Mouse (Mus musculus) midbrain, embryonic 14.5 days (tissue): ENCODE results near the gene Cyp4f14. TPM values are rescaled to one million over a fixed set of nuclear protein-coding genes. Genes with fewer than 3 reads are reported as not detected.

Experiments used
- ATAC-seq: fragments of 200-750 bp; cut with Nextera tagmentation; 2 replicates; pipeline ENCODE4 v1.8.0; 2017; ENCODE audit warnings: moderate number of reproducible peaks, moderate library complexity; ENCODE audit not compliant: low FRiP score, low TSS enrichment
- DNase-seq: peaks from one replicate; pipeline ENCODE4 v3.0.0-alpha.2; 2015
- H3K27ac ChIP-seq: fragments of 300-500 bp; sonication (generic); replicated peaks from 2 replicates; pipeline ENCODE4 v1.5.1; 2014; ENCODE audit warnings: mild to moderate bottlenecking, low read depth, low read length, moderate library complexity
- H3K27me3 ChIP-seq: fragments of 300-500 bp; sonication (generic); 2 replicates; pipeline ENCODE4 v1.6.1; 2014; ENCODE audit warnings: low read length, control low read depth, mixed read lengths; ENCODE audit not compliant: control insufficient read depth, insufficient read depth
- H3K36me3 ChIP-seq: fragments of 300-500 bp; sonication (generic); 2 replicates; pipeline ENCODE4 v1.6.1; 2014; ENCODE audit warnings: low read length, control low read depth; ENCODE audit not compliant: control insufficient read depth, insufficient read depth
- H3K4me1 ChIP-seq: fragments of 300-500 bp; sonication (generic); 2 replicates; pipeline ENCODE4 v1.6.1; 2014; ENCODE audit warnings: mild to moderate bottlenecking, antibody characterized with exemption, low read length, control low read depth; ENCODE audit not compliant: control insufficient read depth, insufficient read depth
- H3K4me2 ChIP-seq: fragments of 300-500 bp; sonication (generic); 2 replicates; pipeline ENCODE4 v1.6.1; 2014; ENCODE audit warnings: mild to moderate bottlenecking, low read length, moderate library complexity
- H3K4me3 ChIP-seq: fragments of 300-500 bp; sonication (generic); replicated peaks from 2 replicates; pipeline ENCODE4 v1.5.1; 2014; ENCODE audit warnings: low read depth, low read length
- H3K9ac ChIP-seq: fragments of 300-500 bp; sonication (generic); replicated peaks from 2 replicates; pipeline ENCODE4 v1.6.1; 2014; ENCODE audit warnings: mild to moderate bottlenecking, low read length, moderate library complexity
- H3K9me3 ChIP-seq: fragments of 300-500 bp; sonication (generic); 2 replicates; pipeline ENCODE4 v1.6.1; 2016; ENCODE audit warnings: low read length, control low read depth, mixed read lengths; ENCODE audit not compliant: control insufficient read depth
- WGBS: fragments of 180-500 bp; shearing (Covaris S2); extraction: QIAGEN DNeasy Blood & Tissue Kit; methylation state at CpG from one replicate; pipeline ENCODE4 v1.1.7; 2014; 5-methylcytosine and 5-hydroxymethylcytosine counted together
- polyA plus RNA-seq: library from polyadenylated mRNA; unstranded; fragments of >200 nt; fragmentation: Nextera tagmentation; extraction: Ambion mirVana; gene quantifications from 2 replicates; pipeline ENCODE4 v1.2.1, GENCODE M21; 2014

The Cyp4f14 gene
- polyA plus RNA-seq, 1 experiment from 2014 or later: not detected

DNA sequence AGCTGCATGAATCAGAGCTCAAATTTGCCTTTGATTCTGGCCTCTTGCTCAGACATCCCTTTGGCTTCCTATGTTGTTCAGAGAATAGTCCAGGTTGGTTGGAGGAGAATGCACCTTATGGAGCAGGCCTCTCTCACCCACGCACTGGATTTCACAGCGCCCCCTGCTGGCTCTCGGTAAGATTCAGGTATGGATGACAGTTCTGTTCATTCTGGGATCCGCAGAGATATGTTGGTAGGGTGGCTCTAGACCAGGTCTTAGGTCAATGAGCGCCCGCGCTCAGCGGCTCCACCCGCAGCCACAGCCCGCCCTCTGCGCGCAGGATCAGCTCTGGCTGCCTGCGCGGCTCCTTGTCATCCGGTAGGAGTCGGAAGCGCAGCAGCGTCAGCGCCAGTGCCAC, 11.9 kb downstream of the Cyp4f14 start:
- H3K9ac ChIP-seq: no peak overlapping the region; the same call in 1 of the 2 replicates
- no peaks in the 10 kb centered on the region for H3K36me3 ChIP-seq
- peak overlapping the region; percentile 41 for H3K4me2 ChIP-seq
- H3K4me3 ChIP-seq: 0 out of 2 replicates have a peak overlapping the region, but pooled peaks have one; percentile 14
- WGBS: 10% methylated on average over 19 of the region's 19 CpGs
- no peaks in the 10 kb centered on the region for H3K4me1 ChIP-seq
- no peaks in the 10 kb centered on the region for H3K27me3 ChIP-seq
- no peak overlapping the region for H3K27ac ChIP-seq
- no peak for ATAC-seq
- H3K9me3 ChIP-seq: no peaks in the 10 kb centered on the region
- peak; percentile 77 for DNase-seq

DNA sequence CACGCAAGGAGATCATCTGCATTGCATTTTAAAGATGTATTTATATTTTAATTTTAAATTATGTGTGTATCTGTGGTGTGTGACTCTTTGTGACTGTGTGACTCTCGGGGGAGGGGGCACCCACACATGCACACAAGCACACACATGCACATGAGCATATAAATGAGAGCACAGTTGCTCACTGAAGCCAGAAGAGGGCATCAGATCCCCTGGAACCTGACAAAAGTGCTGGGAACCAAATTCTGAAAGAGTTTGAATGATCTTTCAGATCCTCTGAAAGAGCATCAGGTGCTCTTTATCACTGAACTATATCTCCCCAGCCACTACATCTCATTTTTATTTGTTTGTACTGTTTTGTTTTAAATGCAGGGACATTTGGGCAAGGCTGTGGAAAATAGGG, 12.7 kb downstream of the Cyp4f14 start:
- Histone ChIP-seq H3K27ac (no peak overlapping the region), H3K9ac (no peak overlapping the region), H3K4me3 (no peak overlapping the region), H3K4me2 (no peak overlapping the region), H3K27me3 (no peaks in the 10 kb centered on the region), H3K4me1 (no peaks in the 10 kb centered on the region), H3K36me3 (no peaks in the 10 kb centered on the region), H3K9me3 (no peaks in the 10 kb centered on the region)
- WGBS: 69% methylated on average over 2 of the region's 2 CpGs
- ATAC-seq (no peak), DNase-seq (peak; percentile 20)

DNA sequence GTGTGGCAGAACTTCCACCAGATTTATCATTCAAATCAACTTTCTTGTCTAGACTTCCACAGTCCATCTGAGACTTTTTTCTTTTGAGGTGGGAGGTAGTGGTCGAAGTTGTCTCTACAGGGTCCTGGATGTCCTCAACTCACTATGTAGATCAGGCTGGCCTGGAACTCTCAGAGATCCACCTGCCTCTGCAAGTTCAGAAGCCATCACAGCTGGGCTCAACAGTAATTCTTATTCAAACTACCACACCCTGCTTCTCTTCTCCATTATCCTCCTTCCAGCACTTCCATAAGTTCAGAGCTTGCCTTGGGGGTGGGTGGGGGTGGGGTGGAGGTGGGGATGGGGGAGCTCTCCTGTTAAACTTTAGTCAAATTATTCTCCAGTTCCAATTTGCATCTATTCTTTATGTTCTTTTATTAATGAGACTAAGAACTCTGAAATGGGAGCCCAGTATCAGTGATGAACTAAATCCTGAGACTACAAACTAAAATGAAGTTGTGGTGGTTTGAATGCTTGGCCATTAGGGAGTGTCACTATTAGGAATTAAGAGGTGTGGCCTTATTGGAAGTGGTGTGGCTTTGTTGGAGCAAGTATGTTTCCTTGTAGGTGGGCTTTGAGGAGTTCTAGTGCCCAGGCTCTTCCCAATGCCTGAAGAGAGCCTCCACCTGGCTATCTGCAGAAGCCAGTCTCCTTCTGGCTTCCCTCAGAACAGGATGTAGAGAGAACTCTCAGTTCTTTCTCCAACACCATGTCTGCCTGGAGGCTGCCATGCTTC, 15.2 kb downstream of the Cyp4f14 start:
- Histone ChIP-seq H3K4me1 (no peaks in the 10 kb centered on the region), H3K9ac (no peak overlapping the region), H3K4me2 (no peak overlapping the region), H3K9me3 (no peaks in the 10 kb centered on the region), H3K4me3 (no peak overlapping the region), H3K27me3 (no peaks in the 10 kb centered on the region), H3K27ac (no peak overlapping the region), H3K36me3 (no peaks in the 10 kb centered on the region)
- ATAC-seq (no peak), DNase-seq (no peak)
- WGBS: 52% methylated on average over 1 of the region's 1 CpGs

DNA sequence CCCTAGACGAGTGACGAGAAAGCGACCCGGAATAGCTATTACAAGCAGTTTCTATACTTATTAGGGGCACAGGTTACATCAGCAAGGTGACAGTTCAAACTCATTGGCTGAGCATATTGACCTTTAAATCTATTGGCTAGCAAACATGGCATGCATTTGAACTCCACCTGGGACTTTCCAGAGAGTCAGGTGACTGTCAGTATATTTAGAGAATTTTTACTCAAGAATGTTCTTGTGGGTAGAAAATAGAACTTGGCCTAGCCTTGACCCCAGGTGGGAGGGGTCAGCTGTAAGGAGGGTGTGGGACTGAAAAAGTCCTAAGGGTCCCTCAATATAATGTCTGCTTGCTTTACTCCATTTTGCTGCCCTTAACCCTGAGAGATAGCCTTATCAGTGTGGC, 21.7 kb downstream of the Cyp4f14 start:
- DNase-seq: no peak
- no peak for ATAC-seq
- no peak overlapping the region for H3K9ac ChIP-seq
- H3K27ac ChIP-seq: no peak overlapping the region
- 93% methylated on average over 4 of the region's 4 CpGs for WGBS
- H3K4me1 ChIP-seq: peaks cover 5% of the 10 kb centered on the region
- H3K4me2 ChIP-seq: no peak overlapping the region
- H3K36me3 ChIP-seq: no peaks in the 10 kb centered on the region
- H3K4me3 ChIP-seq: no peak overlapping the region
- no peaks in the 10 kb centered on the region for H3K9me3 ChIP-seq
- H3K27me3 ChIP-seq: no peaks in the 10 kb centered on the region

DNA sequence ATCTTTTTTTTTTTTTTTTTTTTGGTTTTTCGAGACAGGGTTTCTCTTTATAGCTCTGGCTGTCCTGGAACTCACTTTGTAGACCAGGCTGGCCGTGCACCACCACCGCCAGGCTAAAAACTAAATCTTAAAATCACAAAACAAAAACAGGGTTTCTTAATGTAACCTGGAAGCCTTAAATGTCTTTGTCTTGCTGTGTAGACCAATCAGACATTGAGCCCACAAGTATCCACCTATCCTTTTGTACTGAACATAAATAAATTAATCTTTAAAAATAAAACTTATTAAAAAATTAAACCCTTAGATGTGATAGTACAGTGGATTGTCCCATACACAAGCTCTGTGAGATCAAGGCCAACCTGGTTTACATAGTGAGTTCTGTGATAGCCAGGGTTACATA, 23.2 kb downstream of the Cyp4f14 start:
- Histone ChIP-seq H3K4me2 (no peak overlapping the region), H3K4me1 (peaks cover 11% of the 10 kb centered on the region), H3K27ac (no peak overlapping the region), H3K27me3 (no peaks in the 10 kb centered on the region), H3K4me3 (no peak overlapping the region), H3K9ac (no peak overlapping the region), H3K36me3 (no peaks in the 10 kb centered on the region), H3K9me3 (no peaks in the 10 kb centered on the region)
- 80% methylated on average over 3 of the region's 3 CpGs for WGBS
- ATAC-seq: no peak
- DNase-seq: no peak

DNA sequence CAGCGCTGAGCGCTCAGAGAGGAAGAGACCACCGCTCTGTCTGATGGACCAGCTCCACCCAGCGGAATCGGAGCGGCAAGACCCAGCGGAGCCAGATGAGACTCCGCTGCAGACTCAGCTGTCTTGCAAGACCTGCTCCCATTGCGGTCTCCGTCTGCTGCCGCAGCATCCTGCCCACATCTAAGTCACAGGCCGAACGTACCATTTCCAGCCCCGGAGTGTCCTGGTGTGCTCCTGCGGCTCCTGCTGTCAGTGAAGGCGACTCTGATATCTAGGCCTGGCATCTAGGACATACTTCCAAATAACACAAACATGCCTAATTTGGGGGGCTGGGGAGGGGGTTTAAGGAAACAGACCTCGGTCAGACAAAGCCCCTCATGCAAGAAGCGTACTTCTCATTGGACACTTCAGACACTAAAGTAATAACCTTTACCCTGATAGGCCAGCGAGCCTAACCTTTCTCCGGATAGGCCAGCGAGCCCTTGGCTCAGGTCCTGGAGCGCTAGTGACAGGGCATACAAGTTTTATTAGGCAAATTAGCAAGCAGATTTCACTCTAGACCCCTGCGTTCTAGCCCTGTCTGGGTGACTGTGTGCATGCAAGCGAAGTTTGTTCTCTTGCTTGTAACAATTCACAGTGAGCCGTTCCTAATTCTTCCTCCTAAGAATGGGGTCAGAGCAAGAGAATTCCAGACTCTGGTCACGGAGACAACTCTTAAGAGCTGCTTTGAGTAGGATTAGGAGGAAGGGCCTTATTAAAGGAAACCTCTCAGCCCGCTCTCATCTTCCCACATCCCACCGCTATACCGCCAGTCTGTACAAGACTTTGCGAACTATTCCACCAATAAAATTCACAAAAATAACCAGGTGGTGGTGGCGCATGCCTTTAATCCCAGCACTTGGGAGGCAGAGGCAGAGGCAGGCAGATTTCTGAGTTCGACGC, 25.6 kb downstream of the Cyp4f14 start, which contains the start of gene Zfp870:
Gene Zfp870, minus strand, starts transcription at position 404 of the 942 bp plus-strand sequence.
- H3K27me3 ChIP-seq: no peaks in the 10 kb centered on the region
- no peaks in the 10 kb centered on the region for H3K36me3 ChIP-seq
- H3K4me2 ChIP-seq: peak within 1 kb of the TSS; percentile 84
- peak; percentile 95 for DNase-seq
- peak within 1 kb of the TSS; percentile 83 for H3K27ac ChIP-seq
- peak; percentile 98 for ATAC-seq
- peaks cover 11% of the 10 kb centered on the region for H3K4me1 ChIP-seq
- no peaks in the 10 kb centered on the region for H3K9me3 ChIP-seq
- H3K4me3 ChIP-seq: peak within 1 kb of the TSS; percentile 76
- 9% methylated on average over 33 of the region's 33 CpGs for WGBS
- H3K9ac ChIP-seq: peak within 1 kb of the TSS; percentile 74

DNA sequence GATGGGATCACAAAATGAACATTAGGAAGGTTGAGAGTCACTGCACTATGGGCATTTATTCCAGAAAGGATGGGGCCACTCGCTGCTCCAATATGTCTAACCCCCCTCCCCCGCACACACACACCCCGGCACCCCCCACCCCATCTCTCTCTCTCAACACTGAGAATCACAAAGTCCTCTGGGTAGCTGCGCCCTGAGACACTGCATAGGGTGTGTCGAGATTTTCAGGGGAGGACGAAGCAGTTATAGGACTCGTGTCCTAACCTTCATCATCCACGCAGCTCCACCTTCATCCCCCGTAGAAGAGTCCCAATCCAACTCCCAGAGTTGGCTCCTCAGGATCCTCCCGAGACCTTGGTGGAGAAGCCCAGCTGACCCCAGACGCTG, 26.3 kb downstream of the Cyp4f14 start:
- no peaks in the 10 kb centered on the region for H3K36me3 ChIP-seq
- peak overlapping the region; percentile 76 for H3K4me3 ChIP-seq
- peak overlapping the region; percentile 74 for H3K9ac ChIP-seq
- H3K9me3 ChIP-seq: no peaks in the 10 kb centered on the region
- no peak; the same call in 1 of the 2 replicates for ATAC-seq
- WGBS: 5% methylated on average over 11 of the region's 11 CpGs
- H3K27ac ChIP-seq: peak overlapping the region; percentile 83
- H3K27me3 ChIP-seq: no peaks in the 10 kb centered on the region
- peak overlapping the region; percentile 84 for H3K4me2 ChIP-seq
- H3K4me1 ChIP-seq: peaks cover 11% of the 10 kb centered on the region
- no peak for DNase-seq

DNA sequence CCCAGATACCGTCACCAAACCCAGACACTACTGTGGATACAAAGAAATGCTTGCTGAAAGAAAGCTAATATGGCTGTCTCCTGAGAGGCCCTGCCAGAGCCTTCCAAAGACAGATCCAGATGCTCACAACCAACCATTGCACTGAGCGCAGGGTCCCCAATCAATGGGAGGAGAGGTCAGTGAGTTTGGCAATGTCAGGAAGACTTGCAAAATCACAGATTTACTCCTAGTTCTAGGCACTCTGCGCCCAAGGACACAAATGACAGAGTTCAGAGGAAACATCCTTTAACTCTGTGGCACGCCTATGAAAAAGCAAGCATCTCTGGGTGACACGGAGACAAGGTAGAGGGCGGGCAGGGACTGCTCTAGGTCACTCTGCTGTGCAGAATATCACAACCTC, 27.5 kb downstream of the Cyp4f14 start:
- DNase-seq (no peak), ATAC-seq (no peak)
- no peaks in the 10 kb centered on the region; the same call in 1 of the 2 replicates for H3K36me3 ChIP-seq
- peak overlapping the region; percentile 84; the same call in 1 of the 2 replicates for H3K4me2 ChIP-seq
- 95% methylated on average over 6 of the region's 6 CpGs for WGBS
- H3K9me3 ChIP-seq: no peaks in the 10 kb centered on the region
- peak overlapping the region; percentile 74; the same call in 1 of the 2 replicates for H3K9ac ChIP-seq
- H3K27me3 ChIP-seq: no peaks in the 10 kb centered on the region
- H3K4me3 ChIP-seq: no peak overlapping the region
- H3K4me1 ChIP-seq: peaks cover 11% of the 10 kb centered on the region
- H3K27ac ChIP-seq: no peak overlapping the region
